Mouse (Mus musculus): ENCODE results near the gene Pdcd1. TPM values are rescaled to one million over a fixed set of nuclear protein-coding genes. Genes with fewer than 3 reads are reported as not detected.
A peak's percentile ranks its signal among the peaks of the same experiment; 100 is the strongest.
"Not testable (repeated sequence)": the region's sequence is repeated elsewhere in the genome, so short reads cannot be mapped to it uniquely, and the experiment has no call there.

Pdcd1 gene
- not detected in 2 replicates for total RNA-seq (2021)
- long read RNA-seq, result 0 reads

DNA sequence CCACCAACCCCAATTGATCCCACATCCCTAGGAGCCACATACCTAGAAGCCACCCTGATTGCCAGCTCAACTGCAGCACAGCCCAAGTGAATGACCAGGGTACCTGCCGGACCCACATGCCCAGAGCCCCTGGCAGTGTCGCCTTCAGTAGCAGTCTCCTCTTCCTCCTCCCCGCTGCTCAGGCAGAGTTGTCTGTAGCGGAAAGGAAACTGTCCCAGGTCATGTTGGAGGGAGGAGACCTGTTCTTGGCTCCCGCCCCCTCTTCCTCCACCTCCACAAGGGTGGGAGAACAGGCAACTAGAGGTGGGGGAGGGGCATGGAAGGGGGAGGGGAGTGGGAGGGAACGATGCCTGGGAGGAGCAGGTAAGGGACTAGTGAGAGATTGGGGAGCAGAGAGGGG, at the start of gene Pdcd1:
Gene Pdcd1, minus strand, starts transcription at position 181 of the 400 bp plus-strand sequence.
- DNase-seq, result no peak

DNA sequence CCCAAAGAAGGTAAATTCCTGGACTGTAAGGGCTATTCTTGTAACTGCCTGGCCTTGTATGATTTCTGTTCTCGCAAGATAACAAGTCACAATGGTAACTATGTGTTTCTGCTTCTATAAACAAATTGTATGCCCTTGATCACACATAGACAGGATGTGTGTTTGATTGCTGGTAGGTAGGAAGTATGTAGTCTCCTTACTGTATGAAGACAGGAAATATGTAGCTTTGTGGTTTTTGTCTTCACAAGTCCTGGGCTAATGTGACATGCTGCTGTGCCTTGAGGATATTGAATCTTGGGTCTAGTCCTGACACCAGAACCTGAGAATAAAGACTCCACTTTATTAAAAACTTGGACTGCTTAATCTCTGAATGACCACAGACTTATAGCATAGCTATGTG, 39.4 kb upstream of the Pdcd1 start:
- no peak for DNase-seq

GRCm38 (mm10) chr1:94086311-94086898, 34.1 kb upstream of the Pdcd1 start:
- no peak for DNase-seq

- no peak for DNase-seq
Observed at GRCm38 (mm10) chr1:94085324-94086105, 33.2 kb upstream of the Pdcd1 start.

GRCm38 (mm10) chr1:94081761-94082160, 29.4 kb upstream of the Pdcd1 start:
- DNase-seq, result no peak

GRCm38 (mm10) chr1:94081191-94081590, 28.8 kb upstream of the Pdcd1 start:
- DNase-seq, result no peak

DNA sequence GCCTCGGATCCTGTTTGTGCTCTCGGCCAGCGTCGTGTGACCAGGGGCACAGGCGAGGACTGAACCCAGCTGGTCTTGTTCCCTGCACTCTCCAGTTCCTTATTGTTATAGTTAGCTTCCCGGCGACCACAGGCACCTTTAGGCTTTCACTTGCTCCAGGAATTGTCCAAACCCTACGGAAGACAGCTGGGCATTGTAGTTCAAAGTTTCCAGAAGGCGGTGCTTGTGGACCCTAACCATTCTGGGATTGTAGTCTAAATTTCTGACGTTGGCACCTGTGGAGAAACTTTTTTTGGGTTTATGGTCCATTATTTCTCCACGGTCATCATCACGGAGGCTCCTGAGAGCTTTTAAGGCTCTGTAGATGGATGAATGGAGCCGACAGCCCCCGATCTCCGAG, 28.4 kb upstream of the Pdcd1 start:
- DNase-seq, result no peak

DNA sequence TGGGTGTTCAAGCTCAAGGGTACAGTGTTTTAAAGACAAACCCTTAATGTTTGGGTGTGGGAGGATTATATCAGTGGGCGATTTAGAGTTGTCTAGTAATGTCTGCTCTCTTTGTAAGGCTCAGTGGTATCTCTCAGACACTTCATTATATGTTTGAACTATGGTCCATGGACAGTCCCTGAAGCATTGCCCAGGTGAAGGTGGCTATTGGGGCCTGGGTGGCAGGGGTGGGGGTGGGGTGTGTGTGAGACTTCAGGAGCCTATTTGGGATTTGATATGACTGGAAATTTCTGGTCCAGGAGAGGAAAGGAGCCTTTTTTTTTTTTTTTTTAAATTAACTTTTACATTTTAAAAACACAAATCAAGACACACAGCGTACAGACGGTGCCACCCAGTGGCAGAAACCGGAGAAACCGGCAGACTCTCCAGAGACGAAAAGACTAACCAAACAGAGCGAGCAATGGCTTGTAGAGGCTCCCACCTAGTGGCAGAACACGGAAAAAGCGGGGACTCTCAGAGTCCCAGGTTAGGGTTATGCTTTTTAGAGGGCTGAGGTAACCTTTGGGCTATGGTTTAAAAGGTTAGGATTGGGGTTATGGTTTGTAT, 26.6 kb upstream of the Pdcd1 start:
- DNase-seq, result peak; percentile 79

- peak; percentile 11 for DNase-seq
Observed at GRCm38 (mm10) chr1:94078314-94078713, 26.0 kb upstream of the Pdcd1 start.

DNA sequence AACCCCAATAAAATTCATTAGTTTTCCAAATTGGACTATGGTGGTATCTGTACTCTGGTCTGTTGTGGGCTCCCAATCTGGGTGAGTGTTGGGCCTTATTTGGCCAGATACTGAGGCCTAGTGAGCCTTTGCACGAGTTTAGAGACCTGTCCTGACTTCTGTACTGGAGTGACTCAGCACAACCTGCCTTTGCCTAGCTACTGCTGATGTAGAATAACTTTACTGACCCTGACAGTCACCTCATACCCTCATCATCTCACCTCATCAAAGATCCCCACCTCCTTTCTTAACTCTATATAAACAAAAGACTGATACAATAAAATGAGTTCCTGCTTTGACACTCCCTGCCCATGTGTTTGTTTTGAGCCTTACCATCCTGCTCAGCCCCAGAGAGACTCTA, 24.3 kb upstream of the Pdcd1 start:
- DNase-seq, result no peak

- DNase-seq, result no peak
Observed at GRCm38 (mm10) chr1:94074756-94075155, 22.4 kb upstream of the Pdcd1 start.

DNA sequence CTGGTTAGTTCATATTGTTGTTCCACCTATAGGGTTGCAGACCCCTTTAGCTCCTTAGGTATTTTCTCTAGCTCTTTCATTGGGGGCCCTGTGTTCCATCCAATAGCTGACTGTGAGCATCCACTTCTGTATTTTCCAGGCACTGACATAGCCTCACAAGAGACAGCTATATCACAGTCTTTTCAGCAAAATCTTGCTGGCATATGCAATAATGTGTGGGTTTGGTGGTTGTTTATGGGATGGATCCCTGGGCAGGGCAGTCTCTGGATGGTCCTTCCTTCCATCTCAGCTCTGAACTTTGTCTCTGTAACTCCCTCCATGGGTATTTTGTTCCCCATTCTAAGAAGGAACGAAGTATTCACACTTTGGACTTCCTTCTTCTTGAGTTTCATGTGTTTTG, 5.9 kb upstream of the Pdcd1 start:
- not testable (repeated sequence) for DNase-seq

GRCm38 (mm10) chr1:94057401-94057800, 5.0 kb upstream of the Pdcd1 start:
- DNase-seq, result no peak

DNA sequence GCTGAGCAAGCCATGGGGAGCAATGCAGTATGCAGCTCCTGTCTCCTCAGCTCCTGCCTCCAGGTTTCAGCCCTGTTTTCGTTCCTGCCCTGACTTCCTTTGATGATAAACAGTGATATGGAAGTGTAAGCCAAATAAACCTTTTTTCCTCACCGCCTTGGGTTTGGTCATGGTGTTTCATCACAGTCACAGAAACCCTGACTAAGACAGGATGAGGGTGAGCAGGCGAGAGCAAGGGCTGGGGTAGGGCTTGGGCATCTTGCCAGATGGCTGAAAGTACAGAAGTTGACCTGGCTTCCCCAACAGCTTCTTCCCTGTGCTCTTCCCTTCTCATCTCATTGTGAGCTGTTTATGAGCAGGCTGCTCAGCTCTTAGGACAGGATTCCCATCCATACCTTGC, 3.6 kb upstream of the Pdcd1 start:
- DNase-seq, result no peak

- no peak for DNase-seq
Observed at GRCm38 (mm10) chr1:94054481-94054880, 2.1 kb upstream of the Pdcd1 start.

DNA sequence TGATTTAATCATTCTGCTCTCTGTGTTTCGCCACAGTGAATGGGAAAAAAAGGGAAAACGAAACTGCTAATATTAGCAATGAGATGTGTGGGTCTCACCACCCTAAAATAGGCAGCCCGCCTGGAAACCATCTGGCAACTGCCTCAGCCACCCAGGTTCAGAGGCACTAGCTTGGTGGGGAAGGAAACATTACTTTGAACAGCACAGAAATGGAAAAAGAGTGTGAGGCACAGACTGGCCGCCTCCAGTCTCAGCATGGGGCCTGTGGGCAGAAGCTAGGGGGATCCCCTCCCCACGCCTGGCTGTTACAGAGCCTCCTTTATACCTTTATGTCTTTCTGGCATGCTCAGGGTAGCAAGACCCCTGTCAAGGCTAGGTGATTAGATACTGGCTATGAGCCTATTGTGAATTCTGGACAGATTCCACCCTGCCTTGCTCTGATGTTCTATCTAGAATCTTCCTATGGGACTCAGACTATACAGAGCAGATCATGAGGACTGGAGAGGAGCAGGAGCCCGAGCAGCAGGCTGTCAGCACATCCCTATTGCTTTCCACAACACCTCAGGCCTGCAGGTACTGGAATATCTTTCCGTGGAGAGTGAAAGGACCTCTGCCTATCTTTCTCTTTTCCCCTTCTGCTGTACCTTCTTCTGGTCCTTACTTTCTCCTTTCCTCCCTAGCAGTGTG, 1.3 kb upstream of the Pdcd1 start:
- no peak for DNase-seq

DNA sequence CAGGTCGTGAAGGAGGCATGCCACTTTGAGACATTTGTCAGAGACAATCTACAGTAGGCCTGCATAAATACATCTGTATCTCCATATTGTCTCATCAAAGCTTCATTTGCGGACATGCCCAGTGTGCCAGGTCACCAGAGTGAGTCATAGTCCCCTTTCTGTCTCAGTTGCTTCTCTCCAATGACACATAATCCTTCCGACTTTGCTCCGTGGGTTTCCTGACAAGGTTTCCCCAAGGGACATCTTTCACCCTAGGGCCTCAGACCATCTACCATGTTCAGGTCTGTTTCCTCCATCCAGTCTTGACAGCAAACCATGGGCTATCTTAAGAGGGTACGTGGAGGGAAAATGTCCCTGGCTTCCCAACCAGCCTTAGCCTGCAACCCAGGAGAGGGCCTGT, 1.2 kb downstream of the Pdcd1 start:
- DNase-seq, result no peak

GRCm38 (mm10) chr1:94046544-94046943, 5.8 kb downstream of the Pdcd1 start:
- no peak for DNase-seq

DNA sequence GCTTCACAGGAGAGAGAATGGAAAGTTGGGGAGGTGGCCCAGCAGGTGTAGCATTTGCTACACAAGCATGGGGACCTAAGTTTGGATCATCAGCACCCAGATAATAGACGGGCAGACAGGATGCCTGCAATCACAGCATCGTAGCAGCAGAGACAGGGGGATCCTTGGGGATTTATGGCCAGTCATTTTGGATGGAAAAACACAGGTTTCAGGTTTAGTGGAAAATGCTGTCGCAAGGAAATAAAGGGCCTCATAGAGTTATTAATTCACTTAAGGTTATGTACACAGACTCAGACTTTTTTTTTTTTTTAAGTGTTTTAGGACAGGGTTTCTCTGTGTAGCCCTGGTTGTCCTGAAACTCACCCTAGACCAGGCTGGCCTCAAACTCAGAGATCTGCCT, 6.8 kb downstream of the Pdcd1 start:
- no peak for DNase-seq

DNA sequence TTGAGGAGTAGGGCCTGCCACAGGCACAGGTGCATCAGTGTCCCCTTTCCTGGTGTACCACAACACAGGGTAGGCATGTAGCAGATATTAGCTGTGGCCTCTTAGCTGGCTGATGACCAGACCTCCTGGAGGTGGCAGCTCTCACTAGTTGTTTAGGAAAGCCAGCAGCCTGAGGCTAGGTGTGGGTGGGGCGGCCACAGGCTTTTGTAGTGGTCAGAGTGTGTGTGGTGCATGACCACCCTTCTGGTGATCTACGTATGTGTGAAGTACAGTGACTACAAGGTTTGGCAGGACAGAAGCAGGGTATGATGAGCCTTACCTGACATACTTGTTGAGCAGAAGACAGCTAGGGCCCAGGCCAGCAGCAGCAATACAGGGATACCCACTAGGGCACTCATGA, 12.0 kb downstream of the Pdcd1 start:
- no peak for DNase-seq

- DNase-seq, result peak; percentile 88
Observed at GRCm38 (mm10) chr1:94034984-94035743, 17.2 kb downstream of the Pdcd1 start.

DNA sequence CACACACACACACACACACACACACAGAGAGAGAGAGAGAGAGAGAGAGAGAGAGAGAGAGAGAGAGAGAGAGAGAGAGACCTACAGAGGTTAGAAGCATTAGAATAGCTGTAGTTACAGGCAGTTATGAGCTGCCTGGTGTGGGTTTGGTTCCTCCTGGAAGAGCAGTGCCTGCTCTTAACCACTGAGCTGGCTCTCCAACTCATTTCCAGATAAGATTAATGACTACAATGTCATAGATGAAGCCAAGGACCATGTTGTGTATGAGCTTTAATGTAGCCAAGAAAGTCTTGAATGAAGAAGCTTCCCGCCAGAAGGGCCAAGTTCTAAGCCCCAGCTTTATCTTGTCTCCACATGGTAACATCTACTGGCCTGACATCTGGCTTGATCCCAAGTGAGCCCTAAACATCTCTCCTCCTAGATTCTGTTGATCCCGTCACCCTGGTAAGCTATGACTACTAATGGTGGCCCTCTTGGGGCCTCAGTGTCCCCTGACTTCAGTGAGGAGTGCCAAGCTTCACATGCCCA, 19.2 kb downstream of the Pdcd1 start:
- DNase-seq, result no peak
